Mouse (Mus musculus) fat pad, adult 2 months (tissue): ENCODE measurements at regions not wholly inside any gene's neighbourhood (a gene's known extent, or its start where the extent isn't known, plus 50 kb on each side); places are given as distances from the start of the nearest gene placed in this dataset.

Experiments used
- DNase-seq: peaks from one replicate; pipeline ENCODE4 v3.0.0-alpha.2; 2011; ENCODE audit warnings: low read depth, low spot score; ENCODE audit errors: extremely low read depth

- DNase-seq: no peak
Observed at GRCm38 (mm10) chr19:27564086-27564485, 134.5 kb upstream of the Pum3 start.

GRCm38 (mm10) chr19:27563592-27563991 lies 134.0 kb upstream of the Pum3 start:
- DNase-seq: no peak

- no peak for DNase-seq
Observed at GRCm38 (mm10) chr19:27558199-27558598, 128.6 kb upstream of the Pum3 start.

GRCm38 (mm10) chr19:27556697-27557096 lies 127.1 kb upstream of the Pum3 start:
- DNase-seq: no peak

- DNase-seq: no peak
Observed at GRCm38 (mm10) chr19:27554841-27555240, 125.2 kb upstream of the Pum3 start.

GRCm38 (mm10) chr19:27553266-27553665 lies 123.6 kb upstream of the Pum3 start:
- no peak for DNase-seq

GRCm38 (mm10) chr19:27537746-27538145 lies 108.1 kb upstream of the Pum3 start:
- DNase-seq: no peak

- DNase-seq: no peak
Observed at GRCm38 (mm10) chr19:27537066-27537465, 107.4 kb upstream of the Pum3 start.

- DNase-seq: no peak
Observed at GRCm38 (mm10) chr19:27527940-27528558, 98.4 kb upstream of the Pum3 start.

- DNase-seq: no peak
Observed at GRCm38 (mm10) chr19:27519326-27520061, 89.9 kb upstream of the Pum3 start.

GRCm38 (mm10) chr19:27514267-27514666 lies 84.6 kb upstream of the Pum3 start:
- peak; percentile 4 for DNase-seq

GRCm38 (mm10) chr19:27513535-27513934 lies 83.9 kb upstream of the Pum3 start:
- no peak for DNase-seq

- no peak for DNase-seq
Observed at GRCm38 (mm10) chr19:27511340-27511739, 81.7 kb upstream of the Pum3 start.

GRCm38 (mm10) chr19:27509956-27510639 lies 80.5 kb upstream of the Pum3 start:
- DNase-seq: no peak

- DNase-seq: no peak
Observed at GRCm38 (mm10) chr19:27498278-27498677, 68.7 kb upstream of the Pum3 start.

- DNase-seq: no peak
Observed at GRCm38 (mm10) chr19:27492468-27492867, 62.8 kb upstream of the Pum3 start.

GRCm38 (mm10) chr19:27491873-27492272 lies 62.2 kb upstream of the Pum3 start:
- no peak for DNase-seq

GRCm38 (mm10) chr19:27489053-27489452 lies 59.4 kb upstream of the Pum3 start:
- DNase-seq: no peak
